Mouse (Mus musculus): ENCODE data around the gene Ankrd61.

Gene Ankrd61

DNA sequence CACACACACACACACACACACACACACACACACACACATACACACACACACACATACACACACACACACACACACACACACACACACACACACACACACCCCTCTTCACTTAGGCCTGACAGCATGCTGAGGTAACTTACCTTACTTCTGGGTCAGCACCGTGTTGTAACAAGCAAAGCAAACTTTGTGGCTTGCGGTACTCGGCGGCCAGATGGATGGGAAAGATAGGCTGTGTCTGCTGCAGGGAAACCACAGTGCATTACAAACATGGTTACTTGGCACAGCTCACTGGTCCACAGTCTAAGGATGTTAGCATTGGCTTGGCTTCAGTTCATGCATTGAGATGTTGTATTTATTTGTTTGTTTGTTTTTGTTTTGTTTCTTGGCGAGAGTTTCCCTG is 4.1 kb downstream of the Ankrd61 start:
- DNase-seq (ENCODE audit: low spot score), result no peak

DNA sequence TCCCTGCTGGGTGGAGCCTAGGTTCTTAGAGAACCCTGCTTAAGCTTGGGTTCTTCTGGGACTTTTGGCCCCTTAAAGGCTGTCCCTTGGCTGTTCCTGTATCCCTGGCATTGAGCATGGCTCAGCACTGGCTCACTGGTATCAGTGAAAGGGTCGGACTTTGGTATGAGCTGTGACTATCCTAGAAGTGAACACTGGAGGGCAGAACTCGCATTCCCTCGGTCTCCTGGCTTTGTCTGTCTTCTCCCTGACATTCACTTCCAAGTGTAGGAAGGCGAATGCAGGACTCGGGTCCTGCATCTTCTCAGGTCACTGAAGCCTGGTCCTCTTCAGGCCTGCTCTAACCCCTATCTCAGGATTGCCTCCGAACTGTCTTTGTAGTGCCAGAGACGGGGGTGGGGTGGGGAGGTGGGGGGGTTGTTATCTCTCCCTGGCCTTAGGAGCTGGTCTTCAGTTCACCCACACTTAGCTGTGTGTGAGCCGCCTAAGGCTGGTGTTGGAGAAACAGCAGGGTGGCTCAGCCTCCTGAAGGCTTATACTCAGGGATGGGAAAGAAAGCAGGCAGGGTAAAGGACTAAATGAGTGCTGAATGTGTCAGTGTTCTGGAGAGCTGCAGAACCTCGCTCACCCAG is 5.1 kb downstream of the Ankrd61 start:
- peak; percentile 7 for DNase-seq (ENCODE audit: low spot score)

DNA sequence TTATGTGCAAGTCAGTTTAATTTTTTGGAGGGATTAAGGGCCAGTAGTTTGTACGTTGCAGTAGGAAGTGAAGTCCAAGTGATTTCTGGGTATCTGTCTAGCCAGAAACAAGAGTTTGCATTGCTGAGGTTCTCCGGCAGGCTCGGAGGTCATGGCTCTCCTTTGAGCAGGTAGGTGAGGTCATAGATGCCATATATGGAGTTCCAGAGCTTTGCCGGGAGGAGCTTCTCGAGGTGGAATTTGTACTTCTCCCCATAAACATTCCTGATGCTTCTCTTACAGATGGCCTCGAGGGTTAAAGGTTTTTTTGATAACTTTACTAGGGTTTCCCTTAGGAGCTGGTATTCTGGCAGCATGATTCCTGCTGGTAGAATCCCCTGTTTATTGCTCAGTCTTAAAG is 6.7 kb downstream of the Ankrd61 start:
- DNase-seq (ENCODE audit: low spot score), result no peak

DNA sequence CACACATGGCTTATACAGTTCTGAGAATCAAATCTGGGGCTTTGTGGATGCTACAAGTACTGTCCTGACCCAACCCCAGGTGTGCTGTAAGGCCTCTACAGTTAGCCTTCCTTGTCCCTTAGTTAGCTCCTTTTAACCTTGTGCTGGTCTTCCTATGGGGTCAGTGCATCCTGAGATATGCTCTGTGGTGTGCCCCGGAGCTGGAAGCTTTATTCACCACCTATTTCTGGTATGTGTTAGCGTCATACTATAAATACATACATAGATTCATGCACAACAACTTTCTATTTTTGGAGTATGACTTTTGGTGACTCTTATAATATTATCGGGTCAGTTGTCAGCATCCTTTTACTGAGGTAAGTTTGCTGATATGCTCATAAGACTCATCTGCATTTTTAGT is 12.2 kb downstream of the Ankrd61 start:
- DNase-seq (ENCODE audit: low spot score), result no peak

DNA sequence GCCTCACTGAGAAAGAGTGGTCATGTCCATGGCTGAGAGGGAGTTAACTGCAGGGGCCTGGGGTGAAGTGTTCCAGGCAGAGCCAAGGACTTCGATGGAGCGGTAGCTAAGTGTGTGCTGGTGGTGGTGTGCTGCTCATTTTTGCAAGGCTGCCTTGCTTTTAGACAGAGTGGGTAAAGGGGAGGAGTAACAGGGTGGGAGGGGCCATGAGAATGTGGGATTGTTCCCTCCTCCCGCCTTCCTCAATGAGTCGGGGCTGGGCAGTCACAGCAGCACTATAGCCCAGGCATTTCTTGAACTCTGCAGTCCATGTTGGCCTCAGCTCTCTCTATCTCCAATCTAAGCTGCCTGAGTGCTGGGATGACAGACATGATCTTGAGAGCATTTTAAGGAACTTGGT is 22.9 kb downstream of the Ankrd61 start:
- DNase-seq (ENCODE audit: low spot score), result no peak

DNA sequence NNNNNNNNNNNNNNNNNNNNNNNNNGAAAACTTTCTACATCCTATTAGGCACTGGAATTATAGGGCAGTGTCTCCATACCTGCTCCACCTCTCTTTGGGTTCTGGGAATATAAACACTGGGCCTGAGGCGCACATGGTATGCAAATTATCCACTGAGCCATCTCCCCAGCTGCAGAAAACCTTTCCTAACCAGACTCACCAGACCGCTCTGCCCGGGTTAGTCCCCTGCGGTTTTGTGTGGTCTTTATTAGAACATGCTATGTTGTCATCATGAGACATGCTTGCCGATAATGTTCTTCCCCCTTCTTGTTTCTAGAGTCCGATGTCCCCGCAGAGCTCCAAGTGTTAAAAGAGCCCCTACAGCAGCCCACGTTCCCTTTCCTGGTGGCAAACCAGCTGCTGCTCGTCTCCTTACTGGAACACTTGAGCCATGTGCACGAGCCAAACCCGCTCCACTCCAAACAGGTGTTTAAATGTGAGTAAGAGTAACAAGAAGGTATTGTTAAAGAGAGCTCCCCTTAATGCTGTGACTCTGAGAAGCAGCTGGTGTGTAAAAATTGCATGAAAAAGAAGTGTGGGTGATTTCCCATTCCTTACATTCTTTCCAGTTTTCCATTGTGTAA is 25.8 kb downstream of the Ankrd61 start:
- DNase-seq (ENCODE audit: low spot score), result no peak

Data from adipocyte (in vitro differentiated cells).